ENCODE assay signal across 8 mouse cellular contexts in the genomic region with DNA sequence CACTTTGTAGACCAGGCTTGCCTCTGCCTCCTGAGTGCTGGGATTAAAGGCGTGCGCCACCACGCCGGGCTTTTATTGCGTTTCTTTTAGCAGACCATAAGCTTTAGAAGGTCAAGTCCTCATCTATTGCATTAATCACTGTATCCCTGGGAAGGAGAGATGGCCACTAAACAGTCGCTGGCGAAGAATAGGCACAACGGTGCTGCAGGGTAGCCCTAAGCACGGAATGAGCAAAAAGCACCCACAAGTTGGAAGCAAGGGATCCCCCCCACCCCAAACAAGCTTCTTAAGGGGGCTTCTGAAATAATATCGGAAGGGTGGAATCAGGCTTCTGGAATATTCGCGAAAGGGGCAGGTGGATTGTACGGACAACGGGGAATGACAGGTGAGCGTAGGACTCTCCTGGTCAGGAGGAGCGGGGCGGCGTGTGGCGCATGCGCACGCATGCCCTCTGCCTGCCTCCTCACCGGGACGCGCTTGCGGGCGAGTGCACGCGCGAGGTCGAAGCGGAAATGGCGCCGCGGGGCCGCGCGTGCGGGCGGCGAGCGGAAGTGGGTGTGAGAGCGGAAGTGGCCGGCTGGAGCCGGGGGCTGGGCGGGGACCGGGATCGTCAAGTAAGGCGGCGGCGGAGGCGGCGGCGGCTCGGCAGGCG. TPM values are rescaled to one million over a fixed set of nuclear protein-coding genes. Genes with fewer than 3 reads are reported as not detected.
DNase-seq lines count a peak whose midpoint lies in the region; ATAC-seq lines count a peak whose summit lies in the region.

TSS of gene Arpc2 (plus strand) at position 147 of the 652 bp plus-strand sequence.

- H3K4me1 ChIP-seq in forebrain, embryonic 14.5 days (ENCODE audit: control insufficient read depth, insufficient read depth, low read length) = peaks cover 22% of the 10 kb centered on the region
- peaks cover 44% of the 10 kb centered on the region for H3K4me1 ChIP-seq in neural tube, embryonic 15.5 days

- 2% methylated on average over 51 of the region's 55 CpGs for WGBS in forebrain, embryonic 14.5 days
- 1% methylated on average over 51 of the region's 55 CpGs for WGBS in neural tube, embryonic 15.5 days

- H3K9me3 ChIP-seq in forebrain, embryonic 14.5 days (replicated peaks; ENCODE audit: control insufficient read depth, low read length) = no peaks in the 10 kb centered on the region
- no peaks in the 10 kb centered on the region for H3K9me3 ChIP-seq in neural tube, embryonic 15.5 days (replicated peaks)

- DNase-seq in ES-CJ7 (ENCODE audit: low read depth, low spot score) = peak; percentile 98
- peak; percentile 96 for DNase-seq in cerebellum, adult 11 months
- DNase-seq in forebrain, embryonic 14.5 days (ENCODE audit: low spot score) = peak; percentile 97
- peak; percentile 99 for DNase-seq in heart, postnatal 14 days
- DNase-seq in layer of hippocampus, adult 11-12 months (ENCODE audit: low spot score) = peak; percentile 96
- DNase-seq in lung, adult 18-20 months = peak; percentile 97 to 98
- DNase-seq in testis, postnatal 14 days (ENCODE audit: low spot score) = peak; percentile 96

- H3K27ac ChIP-seq in forebrain, embryonic 14.5 days (ENCODE audit: low read depth, low read length) = peak within 1 kb of the TSS; percentile 85
- peak within 1 kb of the TSS; percentile 92 for H3K27ac ChIP-seq in neural tube, embryonic 15.5 days (replicated peaks)

- H3K36me3 ChIP-seq in forebrain, embryonic 14.5 days (ENCODE audit: control insufficient read depth, insufficient read depth, low read length) = no peaks in the 10 kb centered on the region
- H3K36me3 ChIP-seq in neural tube, embryonic 15.5 days = no peaks in the 10 kb centered on the region

- intact Hi-C loops in heart, postnatal 14 days (cut with DNase I) = no loop called here

- peak within 1 kb of the TSS; percentile 93 for H3K4me3 ChIP-seq in forebrain, embryonic 14.5 days (ENCODE audit: low read depth, low read length)
- H3K4me3 ChIP-seq in neural tube, embryonic 15.5 days (replicated peaks) = peak within 1 kb of the TSS; percentile 98

- peak within 1 kb of the TSS; percentile 93 for H3K9ac ChIP-seq in forebrain, embryonic 14.5 days (ENCODE audit: low read length)
- H3K9ac ChIP-seq in neural tube, embryonic 15.5 days (replicated peaks) = peak within 1 kb of the TSS; percentile 89

- no peaks in the 10 kb centered on the region for H3K27me3 ChIP-seq in forebrain, embryonic 14.5 days (replicated peaks; ENCODE audit: control insufficient read depth, insufficient read depth, low read length)
- no peaks in the 10 kb centered on the region for H3K27me3 ChIP-seq in neural tube, embryonic 15.5 days (replicated peaks)

- H3K4me2 ChIP-seq in forebrain, embryonic 14.5 days (ENCODE audit: low read length) = peak within 1 kb of the TSS; percentile 82
- H3K4me2 ChIP-seq in neural tube, embryonic 15.5 days = peak within 1 kb of the TSS; percentile 79

- peak; percentile 94 for ATAC-seq in forebrain, embryonic 14.5 days
- ATAC-seq in neural tube, embryonic 15.5 days (ENCODE audit: low FRiP score) = peak; percentile 94

RNA-seq across cellular contexts. Expression of gene Arpc2, which starts in this region (rescaled TPM):
- 341 and 351 TPM in 2 replicates for polyA plus RNA-seq in forebrain, embryonic 14.5 days (2014; fragmentation: Nextera tagmentation; extraction: Ambion mirVana)
- total RNA-seq in heart, postnatal 14 days (2021) = 100 to 1,000 TPM; 143 to 165 TPM
- polyA plus RNA-seq in neural tube, embryonic 15.5 days (2015; fragmentation: Nextera tagmentation; extraction: Ambion mirVana) = 393 and 423 TPM in 2 replicates

Comparison
In these comparisons a context has a peak if more than half of its experiments do, and no peak if none do; other contexts are left out.
1. Peak in every context shown above with its lines: DNase-seq, ATAC-seq, H3K4me3 ChIP-seq and H3K27ac ChIP-seq.